Comparison of ENCODE assay signal across 12 mouse cellular contexts in the genomic region with DNA sequence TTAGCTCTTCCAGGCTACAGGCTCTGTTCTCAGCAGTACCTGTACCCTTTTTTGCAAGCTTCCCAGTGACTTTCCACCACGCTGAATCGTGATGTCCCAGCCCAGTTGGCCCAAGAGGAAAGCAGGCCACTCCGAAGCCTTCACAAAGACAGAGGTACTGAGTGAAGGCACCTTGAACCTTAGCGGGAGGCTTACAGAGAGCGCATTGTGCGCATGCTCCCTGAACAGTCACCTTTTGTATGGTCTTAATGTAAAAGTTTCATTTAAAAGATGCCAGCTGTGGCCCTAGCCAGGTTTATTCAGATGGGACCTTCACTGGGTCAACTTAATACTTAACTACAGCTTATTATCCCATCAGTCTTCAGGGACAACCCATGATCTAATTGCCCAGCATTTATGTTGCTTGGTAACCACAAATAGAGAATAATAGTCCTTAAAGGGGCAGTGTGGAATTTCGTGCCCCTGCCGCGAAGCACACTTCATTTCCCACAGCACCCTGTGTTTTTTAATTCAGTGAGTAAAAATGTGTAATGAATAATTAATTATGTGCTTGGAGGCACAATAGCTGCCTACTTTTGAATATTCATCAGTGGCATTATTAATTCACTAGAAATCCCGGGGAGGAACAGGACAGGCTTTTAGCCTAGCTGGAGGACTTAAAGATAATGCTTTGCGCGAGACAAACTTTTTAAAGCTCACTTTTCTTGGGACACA.
DNase-seq lines count a peak whose midpoint lies in the region; ATAC-seq lines count a peak whose summit lies in the region.
"Had no signal": no experiment of that assay in that cellular context is flagged by ENCODE, and none has a peak within 500 bp of the region (broad histone marks: within the 10 kb centered on the region; RNA-seq: fewer than 3 reads in every experiment).

No protein-coding gene starts in this region.

- peaks cover 20% of the 10 kb centered on the region for H3K4me1 ChIP-seq in forebrain, embryonic 12.5 days
- H3K4me1 ChIP-seq in hindbrain, embryonic 15.5 days (replicated peaks) = peaks cover 13% of the 10 kb centered on the region
- H3K4me1 ChIP-seq in neural tube, embryonic 12.5 days = peaks cover 15% of the 10 kb centered on the region; the same call in 1 of the 2 replicates
- H3K4me1 ChIP-seq: liver, embryonic 12.5 days had no signal

- peak; percentile 89 for ATAC-seq in forebrain, embryonic 12.5 days (ENCODE audit: low FRiP score)
- peak; percentile 80 for ATAC-seq in hindbrain, embryonic 15.5 days (ENCODE audit: low FRiP score, low read depth)
- ATAC-seq in neural tube, embryonic 12.5 days (ENCODE audit: low FRiP score, low read depth) = peak; percentile 82
- ATAC-seq: liver, embryonic 12.5 days had no signal

- DNase-seq in embryo, embryonic 10.5 days (ENCODE audit: low spot score) = peak; percentile 22
- DNase-seq in embryo, embryonic 10 days (ENCODE audit: low spot score) = no peak
- no peak for DNase-seq in thymus, postnatal 4 days
- DNase-seq in left cerebral cortex, adult 18-20 months (ENCODE audit: low spot score in 2 of 2) = no peak
- no peak for DNase-seq in cerebellum, adult 8-10 months
- DNase-seq: adrenal gland, postnatal 10 days; gastrocnemius, postnatal 36 days; lung, postnatal 10 days had no signal

- H3K36me3 ChIP-seq in forebrain, embryonic 12.5 days (replicated peaks) = no peaks in the 10 kb centered on the region
- no peaks in the 10 kb centered on the region for H3K36me3 ChIP-seq in hindbrain, embryonic 15.5 days
- H3K36me3 ChIP-seq in neural tube, embryonic 12.5 days = no peaks in the 10 kb centered on the region
- H3K36me3 ChIP-seq: liver, embryonic 12.5 days had no signal

- peaks cover 44% of the 10 kb centered on the region for H3K9me3 ChIP-seq in forebrain, embryonic 12.5 days
- H3K9me3 ChIP-seq in hindbrain, embryonic 15.5 days = peaks cover 7% of the 10 kb centered on the region; the same call in 1 of the 2 replicates
- H3K9me3 ChIP-seq in neural tube, embryonic 12.5 days = peaks cover 44% of the 10 kb centered on the region

- peak overlapping the region; percentile 33 for H3K4me2 ChIP-seq in forebrain, embryonic 12.5 days
- H3K4me2 ChIP-seq in hindbrain, embryonic 15.5 days = peak overlapping the region; percentile 26
- no peak overlapping the region for H3K4me2 ChIP-seq in neural tube, embryonic 12.5 days (replicated peaks)
- H3K4me2 ChIP-seq: liver, embryonic 12.5 days had no signal

- no peak overlapping the region for H3K9ac ChIP-seq in forebrain, embryonic 12.5 days
- no peak overlapping the region for H3K9ac ChIP-seq in hindbrain, embryonic 15.5 days
- no peak overlapping the region for H3K9ac ChIP-seq in neural tube, embryonic 12.5 days
- H3K9ac ChIP-seq: liver, embryonic 12.5 days had no signal

- H3K27me3 ChIP-seq in forebrain, embryonic 12.5 days = no peaks in the 10 kb centered on the region
- H3K27me3 ChIP-seq in hindbrain, embryonic 15.5 days = no peaks in the 10 kb centered on the region
- H3K27me3 ChIP-seq in neural tube, embryonic 12.5 days (replicated peaks) = no peaks in the 10 kb centered on the region
- H3K27me3 ChIP-seq: liver, embryonic 12.5 days had no signal

- 31% methylated on average over 12 of the region's 12 CpGs for WGBS in forebrain, embryonic 12.5 days
- WGBS in hindbrain, embryonic 15.5 days = 29% methylated on average over 12 of the region's 12 CpGs
- 54% methylated on average over 12 of the region's 12 CpGs for WGBS in neural tube, embryonic 12.5 days

- peak overlapping the region; percentile 96 for H3K27ac ChIP-seq in forebrain, embryonic 12.5 days
- H3K27ac ChIP-seq in hindbrain, embryonic 15.5 days (replicated peaks) = peak overlapping the region; percentile 72
- no peak overlapping the region for H3K27ac ChIP-seq in neural tube, embryonic 12.5 days
- H3K27ac ChIP-seq: liver, embryonic 12.5 days had no signal

- no peak overlapping the region for H3K4me3 ChIP-seq in forebrain, embryonic 12.5 days (replicated peaks)
- H3K4me3 ChIP-seq in hindbrain, embryonic 15.5 days = no peak overlapping the region
- no peak overlapping the region for H3K4me3 ChIP-seq in neural tube, embryonic 12.5 days
- H3K4me3 ChIP-seq: liver, embryonic 12.5 days had no signal
